Mouse (Mus musculus) embryonic facial prominence, embryonic 11.5 days (tissue): ENCODE results near the gene Efhc2. TPM values are rescaled to one million over a fixed set of nuclear protein-coding genes. Genes with fewer than 3 reads are reported as not detected.

Experiments
- ATAC-seq: fragments of 200-750 bp; cut with Nextera tagmentation; replicated peaks from 2 replicates; pipeline ENCODE4 v1.8.0; 2017; ENCODE audit warnings: low read depth; ENCODE audit not compliant: insufficient number of reproducible peaks, low FRiP score, low TSS enrichment
- DNase-seq: peaks from one replicate; pipeline ENCODE4 v3.0.0-alpha.2; 2015; ENCODE audit warnings: low spot score
- H3K27ac ChIP-seq: fragments of 300-500 bp; sonication (generic); replicated peaks from 2 replicates; pipeline ENCODE4 v1.5.1; 2014; ENCODE audit warnings: mild to moderate bottlenecking, low read depth, low read length, control low read depth
- H3K27me3 ChIP-seq: fragments of 300-500 bp; sonication (generic); 2 replicates; pipeline ENCODE4 v1.6.1; 2014; ENCODE audit warnings: mild to moderate bottlenecking, low read length, moderate library complexity, mixed read lengths; ENCODE audit not compliant: control insufficient read depth, insufficient read depth
- H3K36me3 ChIP-seq: fragments of 300-500 bp; sonication (generic); replicated peaks from 2 replicates; pipeline ENCODE4 v1.6.1; 2014; ENCODE audit warnings: low read depth, mild to moderate bottlenecking, low read length, moderate library complexity, mixed read lengths; ENCODE audit not compliant: control insufficient read depth, insufficient read depth
- H3K4me1 ChIP-seq: fragments of 300-500 bp; sonication (generic); 2 replicates; pipeline ENCODE4 v1.6.1; 2014; ENCODE audit warnings: low read length, mixed read lengths; ENCODE audit not compliant: control insufficient read depth, insufficient read depth
- H3K4me2 ChIP-seq: fragments of 300-500 bp; sonication (generic); 2 replicates; pipeline ENCODE4 v1.6.1; 2014; ENCODE audit warnings: low read depth, mild to moderate bottlenecking, control low read depth, low read length, moderate library complexity
- H3K4me3 ChIP-seq: fragments of 300-500 bp; sonication (generic); 2 replicates; pipeline ENCODE4 v1.5.1; 2014; ENCODE audit warnings: low read depth, low read length, control low read depth
- H3K9ac ChIP-seq: fragments of 300-500 bp; sonication (generic); replicated peaks from 2 replicates; pipeline ENCODE4 v1.6.1; 2014; ENCODE audit warnings: mild to moderate bottlenecking, control low read depth, low read length
- H3K9me3 ChIP-seq: fragments of 300-500 bp; sonication (generic); replicated peaks from 2 replicates; pipeline ENCODE4 v1.6.1; 2016; ENCODE audit warnings: mild to moderate bottlenecking, low read length, inconsistent platforms, mixed read lengths; ENCODE audit not compliant: control insufficient read depth
- WGBS: fragments of 180-500 bp; shearing (Covaris S2); extraction: QIAGEN DNeasy Blood & Tissue Kit; methylation state at CpG from one replicate; pipeline ENCODE4 v1.1.7; 2014; 5-methylcytosine and 5-hydroxymethylcytosine counted together
- polyA plus RNA-seq: library from polyadenylated mRNA; unstranded; fragments of >200 nt; fragmentation: Nextera tagmentation; extraction: Ambion mirVana; gene quantifications from 2 replicates; pipeline ENCODE4 v1.2.1, GENCODE M21; 2014

Efhc2 gene
- 0.89 and 1.1 TPM in 2 replicates for polyA plus RNA-seq

DNA sequence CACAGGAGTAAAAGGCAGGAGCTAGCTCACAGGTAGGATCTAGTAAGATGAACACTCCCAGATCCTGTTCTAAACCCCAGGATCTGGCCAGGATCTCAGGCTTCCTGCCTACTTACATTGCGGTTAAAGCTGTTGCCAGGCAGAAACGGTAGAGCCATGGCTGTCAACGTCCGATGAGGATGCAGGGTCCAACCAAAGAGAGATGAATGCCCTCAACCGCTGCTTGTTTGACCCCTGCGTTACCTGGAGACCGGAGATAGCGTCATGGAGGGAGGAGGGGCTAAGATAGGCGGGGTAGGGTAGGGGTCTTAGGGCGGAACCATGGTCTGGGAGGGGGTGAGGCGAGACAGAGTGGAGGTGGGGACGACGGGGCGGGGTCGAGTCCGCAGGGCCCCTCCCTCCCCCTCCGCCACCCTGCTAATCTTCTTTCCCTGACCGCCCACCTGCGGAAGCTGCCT is at the start of gene Efhc2:
TSS of gene Efhc2 (minus strand) at position 243 of the 458 bp plus-strand sequence.
- peak; percentile 65 for ATAC-seq
- 19% methylated on average over 18 of the region's 19 CpGs for WGBS
- Histone ChIP-seq H3K36me3 (no peaks in the 10 kb centered on the region), H3K4me3 (peak within 1 kb of the TSS; percentile 26; the same call in 1 of the 2 replicates), H3K9ac (no peak within 1 kb of the TSS), H3K4me2 (peak within 1 kb of the TSS; percentile 42), H3K9me3 (no peaks in the 10 kb centered on the region), H3K4me1 (no peaks in the 10 kb centered on the region), H3K27me3 (no peaks in the 10 kb centered on the region), H3K27ac (no peak within 1 kb of the TSS)
- peak; percentile 30 for DNase-seq

GRCm38 (mm10) chrX:17365114-17365513 is 45.9 kb upstream of the Efhc2 start:
- Histone ChIP-seq H3K27me3 (no peaks in the 10 kb centered on the region), H3K27ac (no peak overlapping the region), H3K9ac (no peak overlapping the region), H3K4me1 (no peaks in the 10 kb centered on the region), H3K36me3 (no peaks in the 10 kb centered on the region), H3K4me2 (no peak overlapping the region), H3K4me3 (no peak overlapping the region), H3K9me3 (no peaks in the 10 kb centered on the region)
- no peak for ATAC-seq
- DNase-seq, result no peak
- WGBS, result 76% methylated on average over 2 of the region's 2 CpGs

DNA sequence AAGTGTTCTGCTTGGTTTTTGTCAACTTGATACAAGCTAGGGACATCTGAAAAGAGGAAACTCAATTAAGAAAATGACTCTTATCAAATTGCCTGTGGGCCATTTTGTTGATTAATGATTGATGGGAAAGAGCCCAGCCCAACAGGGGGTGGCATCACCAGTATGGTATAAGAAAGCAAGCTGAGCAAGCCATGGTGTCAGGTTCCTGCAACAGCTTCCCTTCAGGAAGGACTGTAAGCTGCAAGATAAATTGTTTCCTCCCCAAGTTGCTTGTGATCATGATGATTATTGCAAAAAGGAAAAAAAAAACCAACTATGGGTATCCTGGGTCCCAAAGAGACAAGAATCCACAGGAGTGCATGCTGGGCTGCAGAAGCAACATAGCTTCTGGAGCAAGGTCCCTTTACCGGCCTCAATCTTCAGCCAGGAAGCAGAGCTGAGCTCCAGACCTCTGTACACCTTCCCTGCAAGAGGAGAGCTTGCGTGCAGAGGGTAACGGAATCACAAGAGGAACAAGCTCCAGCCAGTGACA is 18.8 kb downstream of the Efhc2 start:
- WGBS, result 67% methylated on average over 3 of the region's 3 CpGs
- Histone ChIP-seq H3K9ac (no peak overlapping the region), H3K36me3 (no peaks in the 10 kb centered on the region), H3K4me3 (no peak overlapping the region), H3K4me1 (no peaks in the 10 kb centered on the region), H3K4me2 (no peak overlapping the region), H3K27ac (no peak overlapping the region), H3K9me3 (no peaks in the 10 kb centered on the region), H3K27me3 (no peaks in the 10 kb centered on the region)
- ATAC-seq (no peak), DNase-seq (no peak)

- Histone ChIP-seq H3K9me3 (no peaks in the 10 kb centered on the region), H3K9ac (no peak overlapping the region), H3K4me3 (no peak overlapping the region), H3K27ac (no peak overlapping the region), H3K4me2 (no peak overlapping the region), H3K36me3 (no peaks in the 10 kb centered on the region), H3K4me1 (no peaks in the 10 kb centered on the region), H3K27me3 (no peaks in the 10 kb centered on the region)
- ATAC-seq, result no peak
- 73% methylated on average over 2 of the region's 2 CpGs for WGBS
- DNase-seq, result no peak
Observed at GRCm38 (mm10) chrX:17283899-17284298, 35.3 kb downstream of the Efhc2 start.

- Histone ChIP-seq H3K9me3 (no peaks in the 10 kb centered on the region), H3K27ac (no peak overlapping the region), H3K4me2 (no peak overlapping the region), H3K4me1 (no peaks in the 10 kb centered on the region), H3K4me3 (no peak overlapping the region), H3K27me3 (no peaks in the 10 kb centered on the region), H3K36me3 (no peaks in the 10 kb centered on the region), H3K9ac (no peak overlapping the region)
- ATAC-seq (no peak), DNase-seq (no peak)
Observed at GRCm38 (mm10) chrX:17225141-17225540, 94.0 kb downstream of the Efhc2 start.

GRCm38 (mm10) chrX:17217451-17217850 is 101.7 kb downstream of the Efhc2 start:
- Histone ChIP-seq H3K36me3 (no peaks in the 10 kb centered on the region), H3K9me3 (no peaks in the 10 kb centered on the region), H3K4me3 (no peak overlapping the region), H3K4me2 (no peak overlapping the region), H3K27me3 (no peaks in the 10 kb centered on the region), H3K27ac (no peak overlapping the region), H3K9ac (no peak overlapping the region), H3K4me1 (no peaks in the 10 kb centered on the region)
- ATAC-seq (no peak), DNase-seq (peak; percentile 9)

DNA sequence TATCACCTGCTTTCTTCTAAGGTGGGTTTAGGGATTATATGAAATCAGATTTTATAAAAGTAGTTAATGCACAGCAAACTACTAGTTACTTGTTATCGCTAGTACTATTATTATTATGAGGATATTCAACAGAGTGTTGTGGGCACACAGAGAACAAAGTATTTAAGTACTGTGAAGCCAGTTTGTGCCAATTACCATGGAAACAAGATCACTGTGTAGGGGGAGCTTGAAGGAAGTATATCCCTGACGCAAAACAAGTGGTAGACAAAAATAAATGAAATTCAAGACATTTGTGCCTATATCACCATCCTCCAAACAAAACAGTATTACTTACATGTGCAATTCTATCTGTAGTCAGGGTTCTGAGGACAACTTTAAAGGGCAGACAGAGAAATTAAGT is 105.7 kb downstream of the Efhc2 start:
- no peaks in the 10 kb centered on the region for H3K36me3 ChIP-seq
- no peak for ATAC-seq
- no peak overlapping the region for H3K9ac ChIP-seq
- H3K4me3 ChIP-seq, result no peak overlapping the region
- no peaks in the 10 kb centered on the region for H3K9me3 ChIP-seq
- no peaks in the 10 kb centered on the region for H3K27me3 ChIP-seq
- H3K4me1 ChIP-seq, result no peaks in the 10 kb centered on the region
- no peak overlapping the region for H3K27ac ChIP-seq
- WGBS, result 83% methylated on average over 2 of the region's 2 CpGs
- DNase-seq, result no peak
- no peak overlapping the region for H3K4me2 ChIP-seq

- Histone ChIP-seq H3K4me3 (no peak overlapping the region), H3K36me3 (no peaks in the 10 kb centered on the region), H3K4me1 (no peaks in the 10 kb centered on the region), H3K9me3 (no peaks in the 10 kb centered on the region), H3K27ac (no peak overlapping the region), H3K9ac (no peak overlapping the region), H3K27me3 (no peaks in the 10 kb centered on the region), H3K4me2 (no peak overlapping the region)
- no peak for ATAC-seq
- DNase-seq, result no peak
- WGBS, result 78% methylated on average over 3 of the region's 3 CpGs
Observed at GRCm38 (mm10) chrX:17175748-17176147, 143.4 kb downstream of the Efhc2 start.
